Mouse (Mus musculus) lung, adult 2 months (tissue): ENCODE data around the gene Hoxa11.

Experiments used
- CTCF ChIP-seq: fragments of 200-500 bp; IDR thresholded peaks from 2 replicates; pipeline ENCODE4 v1.5.1; 2011; ENCODE audit warnings: mild to moderate bottlenecking, low read length, control low read depth; ENCODE audit not compliant: insufficient read depth
- POLR2A ChIP-seq: fragments of 200-500 bp; IDR thresholded peaks from 2 replicates; pipeline ENCODE4 v1.6.1; 2011; ENCODE audit warnings: low read depth, mild to moderate bottlenecking, control low read depth, low read length, borderline replicate concordance; ENCODE audit errors: extremely low read depth

DNA sequence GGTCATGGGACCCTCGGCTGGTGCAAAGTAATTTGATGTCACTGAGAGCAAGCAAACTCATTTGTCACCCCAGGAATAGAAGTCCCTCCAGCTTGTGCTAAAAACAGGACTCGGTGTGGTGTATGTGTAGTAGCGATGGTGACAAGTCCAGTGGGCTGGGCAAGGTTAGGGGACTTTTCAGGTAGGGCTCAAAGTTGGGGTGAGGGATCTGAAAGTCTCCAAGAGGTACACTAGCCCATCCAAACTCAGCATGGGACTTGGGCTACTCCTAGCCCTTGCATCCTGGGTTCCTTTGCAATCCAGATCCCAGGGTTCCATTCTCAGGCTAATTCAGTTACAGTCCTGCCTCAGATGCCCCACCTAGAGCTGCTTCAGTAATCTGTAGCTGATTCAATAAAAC, 23.1 kb upstream of the Hoxa11 start:
- no peak for TF ChIP-seq CTCF
- no peak for TF ChIP-seq POLR2A
